12 mouse cellular contexts compared by ENCODE assay signal in the genomic region with DNA sequence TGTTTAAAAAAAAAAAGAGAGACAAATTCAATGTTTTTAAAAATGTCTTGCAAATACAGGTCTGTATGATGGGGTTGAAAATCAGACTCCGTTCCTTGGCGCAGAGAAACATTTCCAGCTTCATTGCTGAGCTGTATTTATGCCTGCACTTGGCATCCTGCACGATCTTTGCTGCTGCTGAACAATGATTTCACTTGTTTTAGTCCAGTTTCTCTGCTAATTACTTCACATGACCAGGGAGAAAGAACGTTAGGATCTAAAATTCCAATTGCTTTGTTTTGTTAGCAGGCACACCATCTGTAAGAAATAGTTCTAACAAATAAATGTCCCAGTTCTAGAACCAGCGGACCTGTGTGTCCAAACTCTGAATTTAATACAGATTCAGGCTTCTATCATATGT.
"Had no signal": no experiment of that assay in that cellular context is flagged by ENCODE, and none has a peak within 500 bp of the region (broad histone marks: within the 10 kb centered on the region; RNA-seq: fewer than 3 reads in every experiment).

No protein-coding gene starts in this region.

- H3K27ac ChIP-seq: kidney, postnatal 0 days; limb, embryonic 13.5 days; liver, embryonic 15.5 days; midbrain, embryonic 13.5 days; stomach, postnatal 0 days had no signal

- H3K27me3 ChIP-seq: limb, embryonic 13.5 days; liver, embryonic 15.5 days; midbrain, embryonic 13.5 days had no signal

- H3K4me1 ChIP-seq: liver, embryonic 15.5 days; midbrain, embryonic 13.5 days had no signal

- DNase-seq: kidney, adult 11 months; kidney, adult 9 months; kidney, postnatal 36 days; lung, adult 2 months; lung, postnatal 36 days; thymus, postnatal 4 days had no signal

- H3K4me3 ChIP-seq: limb, embryonic 13.5 days; liver, embryonic 15.5 days; midbrain, embryonic 13.5 days had no signal

- H3K9me3 ChIP-seq: limb, embryonic 13.5 days; liver, embryonic 15.5 days; midbrain, embryonic 13.5 days had no signal

- H3K36me3 ChIP-seq: limb, embryonic 13.5 days; liver, embryonic 15.5 days; midbrain, embryonic 13.5 days had no signal

- H3K4me2 ChIP-seq: limb, embryonic 13.5 days; liver, embryonic 15.5 days; midbrain, embryonic 13.5 days had no signal

- H3K9ac ChIP-seq: limb, embryonic 13.5 days; liver, embryonic 15.5 days; midbrain, embryonic 13.5 days had no signal

- ATAC-seq: lung, postnatal 0 days; midbrain, embryonic 13.5 days had no signal
